Mouse (Mus musculus) heart, postnatal 0 days (tissue): ENCODE results near the gene Serpina3i. TPM values are rescaled to one million over a fixed set of nuclear protein-coding genes. Genes with fewer than 3 reads are reported as not detected.

Experiments used
- ATAC-seq: fragments of 200-750 bp; cut with Nextera tagmentation; 2 replicates; pipeline ENCODE4 v1.8.0; 2017; ENCODE audit warnings: low read depth, moderate number of reproducible peaks, moderate library complexity; ENCODE audit not compliant: insufficient read depth
- DNase-seq: peaks from one replicate; pipeline ENCODE4 v3.0.0-alpha.2; 2016; ENCODE audit warnings: low spot score
- H3K27ac ChIP-seq: fragments of 300-500 bp; sonication (generic); 2 replicates; pipeline ENCODE4 v1.5.1; 2014; ENCODE audit warnings: low read depth, mild to moderate bottlenecking
- H3K27me3 ChIP-seq: fragments of 300-500 bp; sonication (generic); 2 replicates; pipeline ENCODE4 v1.6.1; 2014; ENCODE audit warnings: low read length, mixed read lengths; ENCODE audit not compliant: control insufficient read depth, insufficient read depth
- H3K36me3 ChIP-seq: fragments of 300-500 bp; sonication (generic); replicated peaks from 2 replicates; pipeline ENCODE4 v1.6.1; 2014; ENCODE audit warnings: low read length, mixed read lengths; ENCODE audit not compliant: control insufficient read depth, insufficient read depth
- H3K4me1 ChIP-seq: fragments of 300-500 bp; sonication (generic); 2 replicates; pipeline ENCODE4 v1.6.1; 2014; ENCODE audit warnings: antibody characterized with exemption; ENCODE audit not compliant: control insufficient read depth, insufficient read depth
- H3K4me2 ChIP-seq: fragments of 300-500 bp; sonication (generic); 2 replicates; pipeline ENCODE4 v1.6.1; 2014; ENCODE audit warnings: low read depth, mild to moderate bottlenecking, low read length, moderate library complexity
- H3K4me3 ChIP-seq: fragments of 300-500 bp; sonication (generic); 2 replicates; pipeline ENCODE4 v1.5.1; 2014; ENCODE audit warnings: low read depth, low read length
- H3K9ac ChIP-seq: fragments of 300-500 bp; sonication (generic); replicated peaks from 2 replicates; pipeline ENCODE4 v1.6.1; 2014; ENCODE audit warnings: low read depth, low read length, mixed read lengths
- H3K9me3 ChIP-seq: fragments of 300-500 bp; sonication (generic); replicated peaks from 2 replicates; pipeline ENCODE4 v1.6.1; 2016; ENCODE audit warnings: low read length; ENCODE audit not compliant: control insufficient read depth
- CTCF ChIP-seq: IDR thresholded peaks from 2 replicates; pipeline ENCODE4 v1.5.1; 2016; ENCODE audit warnings: antibody characterized with exemption, control low read depth, low read depth
- EP300 ChIP-seq: IDR thresholded peaks from 2 replicates; pipeline ENCODE4 v1.6.1; 2016; ENCODE audit warnings: antibody characterized with exemption, low read depth
- WGBS: fragments of 180-500 bp; shearing (Covaris S2); extraction: QIAGEN DNeasy Blood & Tissue Kit; methylation state at CpG from one replicate; pipeline ENCODE4 v1.1.7; 2014; 5-methylcytosine and 5-hydroxymethylcytosine counted together
- polyA plus RNA-seq: library from polyadenylated mRNA; unstranded; fragments of >200 nt; fragmentation: Nextera tagmentation; extraction: Ambion mirVana; gene quantifications from 2 replicates; pipeline ENCODE4 v1.2.1, GENCODE M21; 2015
- total RNA-seq: library from RNA; depleted of rRNA; stranded (reverse); fragments of >200 nt; gene quantifications from 2 replicates; pipeline ENCODE4 v1.2.3, GENCODE M21; 2014; ENCODE audit warnings: low replicate concordance

Serpina3i gene
- total and polyA plus RNA-seq, 2 experiments from 2014 or later = 0.19 TPM; not detected in 1

- Histone ChIP-seq H3K9ac (no peak overlapping the region), H3K4me2 (no peak overlapping the region), H3K27ac (no peak overlapping the region), H3K27me3 (no peaks in the 10 kb centered on the region), H3K36me3 (no peaks in the 10 kb centered on the region), H3K4me3 (no peak overlapping the region), H3K9me3 (no peaks in the 10 kb centered on the region), H3K4me1 (no peaks in the 10 kb centered on the region; the same call in 1 of the 2 replicates)
- ATAC-seq (no peak), DNase-seq (no peak)
- no peak for TF ChIP-seq CTCF
- TF ChIP-seq EP300 = no peak
- WGBS = 54% methylated on average over 3 of the region's 3 CpGs
Measured at GRCm38 (mm10) chr12:104245595-104245994, 17.3 kb upstream of the Serpina3i start.

- no peaks in the 10 kb centered on the region for H3K27me3 ChIP-seq
- no peak overlapping the region for H3K9ac ChIP-seq
- H3K4me3 ChIP-seq = no peak overlapping the region
- no peak overlapping the region for H3K27ac ChIP-seq
- no peaks in the 10 kb centered on the region for H3K36me3 ChIP-seq
- no peak for TF ChIP-seq EP300
- TF ChIP-seq CTCF = no peak
- H3K4me1 ChIP-seq = no peaks in the 10 kb centered on the region; the same call in 1 of the 2 replicates
- no peak for DNase-seq
- no peaks in the 10 kb centered on the region for H3K9me3 ChIP-seq
- ATAC-seq = 0 out of 2 replicates have a peak, but pooled peaks have one; percentile 39
- H3K4me2 ChIP-seq = no peak overlapping the region
Measured at GRCm38 (mm10) chr12:104247553-104248002, 15.3 kb upstream of the Serpina3i start.

- Histone ChIP-seq H3K9ac (no peak overlapping the region), H3K9me3 (no peaks in the 10 kb centered on the region), H3K27ac (no peak overlapping the region), H3K36me3 (no peaks in the 10 kb centered on the region), H3K4me3 (no peak overlapping the region), H3K4me1 (no peaks in the 10 kb centered on the region; the same call in 1 of the 2 replicates), H3K4me2 (no peak overlapping the region), H3K27me3 (no peaks in the 10 kb centered on the region)
- 64% methylated on average over 3 of the region's 3 CpGs for WGBS
- DNase-seq (no peak), ATAC-seq (no peak)
- TF ChIP-seq CTCF (no peak), EP300 (no peak)
Measured at GRCm38 (mm10) chr12:104248231-104248630, 14.7 kb upstream of the Serpina3i start.

- Histone ChIP-seq H3K4me2 (no peak overlapping the region), H3K4me1 (no peaks in the 10 kb centered on the region), H3K9me3 (no peaks in the 10 kb centered on the region), H3K27me3 (no peaks in the 10 kb centered on the region), H3K36me3 (no peaks in the 10 kb centered on the region), H3K9ac (no peak overlapping the region), H3K27ac (no peak overlapping the region), H3K4me3 (no peak overlapping the region)
- ATAC-seq = no peak
- WGBS = 61% methylated on average over 3 of the region's 3 CpGs
- no peak for DNase-seq
- no peak for TF ChIP-seq EP300
- no peak for TF ChIP-seq CTCF
Measured at GRCm38 (mm10) chr12:104261041-104261440, 1.9 kb upstream of the Serpina3i start.

GRCm38 (mm10) chr12:104266374-104266773, 3.5 kb downstream of the Serpina3i start:
- Histone ChIP-seq H3K27me3 (no peaks in the 10 kb centered on the region), H3K27ac (no peak overlapping the region), H3K9me3 (no peaks in the 10 kb centered on the region), H3K36me3 (no peaks in the 10 kb centered on the region), H3K9ac (no peak overlapping the region), H3K4me2 (no peak overlapping the region), H3K4me1 (no peaks in the 10 kb centered on the region), H3K4me3 (no peak overlapping the region)
- TF ChIP-seq CTCF (no peak), EP300 (no peak)
- 68% methylated on average over 3 of the region's 3 CpGs for WGBS
- ATAC-seq (no peak), DNase-seq (no peak)
